Mouse (Mus musculus): ENCODE results near the gene Gm20388. TPM values are rescaled to one million over a fixed set of nuclear protein-coding genes. Genes with fewer than 3 reads are reported as not detected.

The Gm20388 gene
- polyA plus RNA-seq, 1 experiment from 2014 or later, result not detected

DNA sequence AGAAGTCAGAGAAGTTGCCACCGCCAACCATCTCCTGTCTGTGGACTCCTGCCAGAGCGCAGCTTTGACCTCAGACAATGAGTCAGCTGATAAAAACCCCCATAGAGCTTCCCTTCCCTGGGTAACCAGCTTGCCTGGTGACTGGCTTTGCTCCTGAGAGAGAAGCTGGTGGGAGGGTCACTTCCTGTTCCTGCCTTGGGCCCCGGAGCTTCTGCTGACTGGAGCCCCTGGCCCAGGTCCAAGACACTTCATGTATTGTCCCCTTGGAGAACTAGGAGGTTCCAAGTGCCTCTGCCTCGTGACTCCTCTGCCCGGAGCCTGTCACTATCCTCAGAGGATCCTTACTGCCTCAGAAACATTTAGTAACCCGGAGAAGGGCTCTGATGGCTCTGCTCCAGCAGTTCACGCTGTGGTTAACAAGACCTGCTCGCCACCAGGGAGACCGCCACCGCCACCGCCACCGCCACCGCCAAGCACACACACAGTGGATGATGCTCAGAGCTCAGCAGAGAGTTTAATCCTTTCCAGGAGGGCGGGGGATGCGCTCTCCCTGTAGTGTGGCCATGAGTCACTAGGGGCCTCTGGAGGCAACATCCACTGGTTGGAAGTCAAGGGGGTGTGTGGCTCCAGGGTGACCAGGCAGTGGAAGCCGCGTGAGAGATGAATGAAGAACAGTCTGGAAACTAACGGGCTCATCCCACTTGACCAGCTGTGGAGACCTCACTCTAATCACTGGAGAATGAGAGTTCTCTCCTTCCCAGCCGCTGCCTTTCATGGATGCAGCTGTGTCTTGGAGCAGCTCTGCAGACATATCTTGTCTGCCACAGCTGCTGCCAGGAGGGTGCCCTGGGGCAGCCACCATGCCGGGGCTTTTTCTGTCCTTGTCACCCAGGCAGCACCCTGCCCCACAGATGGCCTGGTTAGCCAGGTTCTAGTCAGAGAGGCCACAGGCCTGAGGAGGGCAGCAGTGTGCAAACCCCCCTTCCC lies 653.5 kb downstream of the Gm20388 start:
- H3K4me3 ChIP-seq (ENCODE audit: low read depth, low read length), result no peak overlapping the region
- H3K9me3 ChIP-seq (ENCODE audit: control insufficient read depth, low read length), result no peaks in the 10 kb centered on the region
- peaks cover 65% of the 10 kb centered on the region for H3K4me1 ChIP-seq (ENCODE audit: control insufficient read depth, insufficient read depth, low read length)
- peak; percentile 62 for ATAC-seq (ENCODE audit: low FRiP score)
- 15% methylated on average over 20 of the region's 20 CpGs for WGBS
- H3K36me3 ChIP-seq (ENCODE audit: control insufficient read depth, insufficient read depth, low read length), result peaks cover 27% of the 10 kb centered on the region
- H3K27me3 ChIP-seq (ENCODE audit: control insufficient read depth, insufficient read depth, low read length), result no peaks in the 10 kb centered on the region
- H3K27ac ChIP-seq (ENCODE audit: low read depth, low read length), result peak overlapping the region; percentile 49
- peak; percentile 94 for DNase-seq (ENCODE audit: low spot score, missing footprints)
- 0 out of 2 replicates have a peak overlapping the region, but pooled peaks have one; percentile 24 for H3K9ac ChIP-seq (ENCODE audit: low read length)
- H3K4me2 ChIP-seq, result peak overlapping the region; percentile 19; the same call in 1 of the 2 replicates

DNA sequence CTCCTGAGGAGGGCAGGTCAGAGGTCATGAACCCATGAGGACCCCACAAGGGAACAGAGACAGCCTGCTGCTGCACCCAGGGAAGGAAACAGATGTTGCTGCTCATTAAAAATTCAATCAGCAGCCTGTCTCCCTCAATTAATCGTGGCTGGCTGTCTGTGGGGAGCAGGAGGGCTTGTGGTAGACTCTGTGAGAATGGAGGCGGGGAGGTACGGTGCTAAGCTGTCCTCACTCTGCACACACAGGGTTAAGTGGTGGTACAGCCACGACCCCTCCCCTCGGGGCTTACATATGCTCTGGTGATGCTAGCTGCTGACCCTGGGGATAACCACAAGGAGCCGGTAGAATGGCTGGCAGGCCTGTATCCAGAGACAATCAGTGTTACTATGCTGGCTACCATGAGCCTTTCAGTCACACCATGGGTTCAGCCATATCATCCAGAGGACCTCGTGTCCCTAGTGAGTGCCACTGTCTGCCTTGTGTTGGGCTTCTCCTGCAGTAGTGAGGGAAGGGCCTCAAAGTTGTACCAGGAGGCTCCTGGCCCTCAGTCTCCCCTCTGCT lies 654.6 kb downstream of the Gm20388 start:
- peak; percentile 47 for ATAC-seq (ENCODE audit: low FRiP score)
- DNase-seq (ENCODE audit: low spot score, missing footprints), result peak; percentile 92
- peak overlapping the region; percentile 34; the same call in 1 of the 2 replicates for H3K9ac ChIP-seq (ENCODE audit: low read length)
- no peaks in the 10 kb centered on the region for H3K27me3 ChIP-seq (ENCODE audit: control insufficient read depth, insufficient read depth, low read length)
- peaks cover 29% of the 10 kb centered on the region for H3K36me3 ChIP-seq (ENCODE audit: control insufficient read depth, insufficient read depth, low read length)
- H3K4me1 ChIP-seq (ENCODE audit: control insufficient read depth, insufficient read depth, low read length), result peaks cover 54% of the 10 kb centered on the region
- peak overlapping the region; percentile 49 for H3K27ac ChIP-seq (ENCODE audit: low read depth, low read length)
- H3K4me3 ChIP-seq (ENCODE audit: low read depth, low read length), result no peak overlapping the region
- H3K4me2 ChIP-seq, result no peak overlapping the region
- WGBS, result 18% methylated on average over 7 of the region's 7 CpGs
- H3K9me3 ChIP-seq (ENCODE audit: control insufficient read depth, low read length), result no peaks in the 10 kb centered on the region

DNA sequence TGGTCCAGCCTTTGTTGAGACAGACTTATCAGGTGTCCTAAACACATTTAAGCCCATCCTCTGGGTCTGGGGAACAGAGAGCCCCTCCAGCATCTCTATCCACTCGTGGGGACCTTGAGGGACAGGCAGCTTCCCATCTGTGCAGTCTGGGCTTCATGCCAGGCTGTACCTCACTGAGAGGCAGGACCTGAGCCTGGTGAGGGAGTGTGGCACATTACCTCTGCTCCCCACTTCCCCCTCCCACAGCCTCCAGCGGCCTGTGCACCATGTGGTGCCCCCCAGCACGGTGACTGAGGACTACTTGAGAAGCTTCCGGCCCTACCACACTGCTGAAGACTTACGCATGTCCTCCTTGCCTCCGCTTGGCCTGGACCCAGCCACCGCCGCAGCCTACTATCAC lies 656.0 kb downstream of the Gm20388 start:
- no peak overlapping the region for H3K4me3 ChIP-seq (ENCODE audit: low read depth, low read length)
- peaks cover 37% of the 10 kb centered on the region for H3K36me3 ChIP-seq (ENCODE audit: control insufficient read depth, insufficient read depth, low read length)

DNA sequence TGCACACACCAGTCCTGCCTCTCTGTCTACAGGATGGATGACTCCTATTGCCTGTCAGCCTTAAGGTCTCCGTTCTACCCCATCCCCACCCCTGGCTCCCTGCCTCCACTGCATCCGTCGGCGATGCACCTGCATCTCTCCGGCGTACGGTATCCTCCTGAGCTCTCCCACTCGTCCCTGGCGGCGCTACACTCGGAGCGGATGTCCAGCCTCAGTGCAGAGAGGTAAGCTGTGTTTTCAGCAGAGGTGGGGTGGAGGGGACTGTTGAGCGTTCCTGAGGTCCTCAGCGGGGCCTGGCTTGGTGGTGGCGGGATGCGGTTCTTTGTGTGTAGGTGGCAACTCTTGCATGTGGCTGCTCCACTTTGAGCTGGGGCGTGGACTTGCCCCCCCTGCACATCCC lies 657.1 kb downstream of the Gm20388 start:
- H3K4me3 ChIP-seq (ENCODE audit: low read depth, low read length), result no peak overlapping the region
- peaks cover 39% of the 10 kb centered on the region for H3K36me3 ChIP-seq (ENCODE audit: control insufficient read depth, insufficient read depth, low read length)
- no peaks in the 10 kb centered on the region for H3K9me3 ChIP-seq (ENCODE audit: control insufficient read depth, low read length)
- H3K27me3 ChIP-seq (ENCODE audit: control insufficient read depth, insufficient read depth, low read length), result no peaks in the 10 kb centered on the region
- peaks cover 34% of the 10 kb centered on the region for H3K4me1 ChIP-seq (ENCODE audit: control insufficient read depth, insufficient read depth, low read length)
- no peak overlapping the region for H3K4me2 ChIP-seq
- ATAC-seq (ENCODE audit: low FRiP score) (no peak), DNase-seq (ENCODE audit: low spot score, missing footprints) (no peak)
- no peak overlapping the region for H3K9ac ChIP-seq (ENCODE audit: low read length)
- no peak overlapping the region for H3K27ac ChIP-seq (ENCODE audit: low read depth, low read length)
- 98% methylated on average over 17 of the region's 17 CpGs for WGBS

More for the DNA sequence above, 656.0 kb downstream of the Gm20388 start:
- Histone ChIP-seq H3K27ac (ENCODE audit: low read depth, low read length) (no peak overlapping the region), H3K27me3 (ENCODE audit: control insufficient read depth, insufficient read depth, low read length) (no peaks in the 10 kb centered on the region), H3K9ac (ENCODE audit: low read length) (no peak overlapping the region), H3K9me3 (ENCODE audit: control insufficient read depth, low read length) (no peaks in the 10 kb centered on the region), H3K4me2 (no peak overlapping the region), H3K4me1 (ENCODE audit: control insufficient read depth, insufficient read depth, low read length) (peaks cover 43% of the 10 kb centered on the region)
- ATAC-seq (ENCODE audit: low FRiP score) (no peak), DNase-seq (ENCODE audit: low spot score, missing footprints) (no peak)
- 92% methylated on average over 8 of the region's 8 CpGs for WGBS

DNA sequence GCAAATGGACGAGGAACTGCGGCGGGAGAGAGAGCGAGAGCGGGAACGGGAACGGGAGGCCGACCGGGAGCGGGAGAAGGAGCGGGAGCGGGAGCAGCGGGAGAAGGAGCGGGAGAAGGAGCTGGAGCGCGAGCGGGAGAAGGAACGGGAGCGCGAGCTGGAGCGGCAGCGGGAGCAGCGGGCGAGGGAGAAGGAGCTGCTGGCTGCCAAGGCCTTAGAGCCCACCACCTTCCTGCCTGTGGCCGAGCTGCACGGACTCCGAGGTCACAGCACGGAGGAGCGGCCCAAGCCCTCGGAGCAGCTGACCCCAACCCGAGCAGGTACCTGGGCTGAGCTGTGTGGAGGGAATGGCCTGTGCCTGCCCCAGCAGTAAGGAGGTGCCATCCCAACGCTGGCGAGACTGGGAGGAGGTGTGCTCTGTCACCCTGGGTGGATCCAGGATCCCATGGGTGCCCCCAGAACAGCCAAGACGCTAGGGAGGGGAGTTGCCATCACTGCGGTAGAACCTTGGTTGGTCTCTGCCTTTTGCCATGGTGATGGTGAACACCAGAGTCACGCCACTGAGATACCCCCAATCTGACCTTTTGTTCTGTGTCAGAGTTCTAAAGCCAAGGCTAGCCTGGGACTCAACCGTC lies 657.6 kb downstream of the Gm20388 start:
- DNase-seq (ENCODE audit: low spot score, missing footprints) (no peak), ATAC-seq (ENCODE audit: low FRiP score) (no peak)
- 97% methylated on average over 37 of the region's 37 CpGs for WGBS
- H3K36me3 ChIP-seq (ENCODE audit: control insufficient read depth, insufficient read depth, low read length), result peaks cover 45% of the 10 kb centered on the region
- no peaks in the 10 kb centered on the region for H3K9me3 ChIP-seq (ENCODE audit: control insufficient read depth, low read length)
- H3K27ac ChIP-seq (ENCODE audit: low read depth, low read length), result no peak overlapping the region; the same call in 1 of the 2 replicates
- no peak overlapping the region for H3K4me2 ChIP-seq
- H3K27me3 ChIP-seq (ENCODE audit: control insufficient read depth, insufficient read depth, low read length), result no peaks in the 10 kb centered on the region
- no peak overlapping the region for H3K4me3 ChIP-seq (ENCODE audit: low read depth, low read length)
- peaks cover 28% of the 10 kb centered on the region for H3K4me1 ChIP-seq (ENCODE audit: control insufficient read depth, insufficient read depth, low read length)
- no peak overlapping the region for H3K9ac ChIP-seq (ENCODE audit: low read length)

DNA sequence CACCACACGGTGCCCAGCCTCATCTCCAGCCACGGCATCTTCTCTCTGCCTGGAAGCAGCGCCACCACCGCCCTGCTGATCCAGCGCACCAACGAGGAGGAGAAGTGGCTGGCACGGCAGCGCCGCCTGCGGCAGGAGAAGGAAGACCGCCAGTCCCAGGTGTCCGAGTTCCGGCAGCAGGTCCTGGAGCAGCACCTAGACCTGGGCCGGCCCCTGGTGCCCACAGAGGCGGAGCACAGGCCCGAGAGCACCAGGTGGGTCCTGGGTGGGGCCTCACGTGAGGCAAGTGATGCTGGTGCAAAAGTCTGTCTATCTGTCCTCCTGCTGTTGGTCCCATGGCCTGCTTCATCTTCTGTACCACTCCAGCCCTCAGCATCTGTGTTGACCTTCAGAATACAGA lies 658.5 kb downstream of the Gm20388 start:
- Histone ChIP-seq H3K9me3 (ENCODE audit: control insufficient read depth, low read length) (no peaks in the 10 kb centered on the region), H3K36me3 (ENCODE audit: control insufficient read depth, insufficient read depth, low read length) (peaks cover 49% of the 10 kb centered on the region), H3K4me1 (ENCODE audit: control insufficient read depth, insufficient read depth, low read length) (peaks cover 20% of the 10 kb centered on the region), H3K27ac (ENCODE audit: low read depth, low read length) (no peak overlapping the region), H3K9ac (ENCODE audit: low read length) (no peak overlapping the region), H3K4me2 (no peak overlapping the region), H3K4me3 (ENCODE audit: low read depth, low read length) (no peak overlapping the region), H3K27me3 (ENCODE audit: control insufficient read depth, insufficient read depth, low read length) (no peaks in the 10 kb centered on the region)
- WGBS, result 95% methylated on average over 17 of the region's 17 CpGs
- DNase-seq (ENCODE audit: low spot score, missing footprints), result no peak
- no peak for ATAC-seq (ENCODE audit: low FRiP score)

DNA sequence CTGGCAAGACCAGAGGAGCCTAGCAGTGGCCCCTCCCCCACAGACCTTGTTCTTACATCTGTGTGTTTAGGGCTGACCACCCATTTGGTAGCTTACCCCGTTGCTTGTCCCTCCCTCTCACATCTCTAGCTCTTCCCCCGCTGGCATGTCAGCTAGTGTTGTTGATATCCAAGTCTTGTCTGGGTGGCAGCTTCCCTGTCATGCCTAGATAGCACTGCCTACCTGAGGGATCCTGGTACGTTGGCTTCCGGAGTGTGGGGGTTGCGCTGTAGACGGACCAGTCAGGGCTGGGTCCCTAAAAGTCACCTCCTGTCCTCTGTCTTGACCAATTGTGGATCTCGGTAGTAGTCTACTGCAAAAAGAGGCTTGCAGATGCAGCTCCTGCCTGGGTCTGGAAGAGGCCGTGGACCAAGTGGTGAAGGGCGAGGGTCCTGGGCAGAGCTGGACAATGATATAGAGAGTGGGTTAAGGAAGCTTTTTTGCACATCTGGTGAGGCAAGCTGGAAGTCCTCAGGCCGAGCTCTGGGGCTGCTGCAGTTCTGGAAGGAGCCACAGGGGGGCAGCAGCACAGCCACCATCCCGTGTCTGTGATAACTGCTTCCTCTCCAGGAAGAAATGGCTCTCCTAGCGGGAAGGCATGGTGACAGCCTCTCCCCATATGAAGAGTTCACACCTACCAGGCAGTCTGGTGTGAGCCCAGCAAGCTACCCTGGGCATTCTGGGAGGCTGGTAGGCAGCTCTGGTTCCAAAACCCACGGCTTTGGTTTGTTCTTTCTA lies 659.5 kb downstream of the Gm20388 start:
- Histone ChIP-seq H3K36me3 (ENCODE audit: control insufficient read depth, insufficient read depth, low read length) (peaks cover 50% of the 10 kb centered on the region), H3K9ac (ENCODE audit: low read length) (no peak overlapping the region), H3K4me2 (no peak overlapping the region), H3K4me3 (ENCODE audit: low read depth, low read length) (no peak overlapping the region), H3K4me1 (ENCODE audit: control insufficient read depth, insufficient read depth, low read length) (peaks cover 11% of the 10 kb centered on the region), H3K9me3 (ENCODE audit: control insufficient read depth, low read length) (no peaks in the 10 kb centered on the region), H3K27me3 (ENCODE audit: control insufficient read depth, insufficient read depth, low read length) (no peaks in the 10 kb centered on the region), H3K27ac (ENCODE audit: low read depth, low read length) (no peak overlapping the region)
- WGBS, result 55% methylated on average over 13 of the region's 13 CpGs
- ATAC-seq (ENCODE audit: low FRiP score), result peak; percentile 9; the same call in 1 of the 2 replicates
- DNase-seq (ENCODE audit: low spot score, missing footprints), result peak; percentile 99

DNA sequence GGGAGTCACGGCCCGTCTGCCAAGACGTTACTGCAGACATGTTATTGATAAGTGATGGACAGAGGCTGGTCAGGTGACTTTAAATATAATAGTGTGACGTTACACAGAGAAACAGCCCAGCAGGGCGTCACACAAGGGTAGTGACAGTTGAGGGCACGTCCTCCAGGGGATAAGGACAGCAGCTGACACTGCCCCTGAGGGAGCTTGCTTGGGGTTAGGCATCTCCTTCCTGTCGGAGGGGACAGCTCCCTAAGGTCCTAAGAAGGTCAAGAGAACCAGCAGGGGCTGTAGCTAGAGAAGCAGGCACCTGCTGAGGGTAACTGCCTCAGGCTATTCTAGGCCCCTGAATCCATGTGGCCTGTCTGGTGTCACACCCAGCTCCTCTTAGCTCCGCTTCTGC lies 660.9 kb downstream of the Gm20388 start:
- Histone ChIP-seq H3K4me3 (ENCODE audit: low read depth, low read length) (no peak overlapping the region), H3K4me2 (no peak overlapping the region), H3K27ac (ENCODE audit: low read depth, low read length) (no peak overlapping the region), H3K9me3 (ENCODE audit: control insufficient read depth, low read length) (no peaks in the 10 kb centered on the region), H3K27me3 (ENCODE audit: control insufficient read depth, insufficient read depth, low read length) (no peaks in the 10 kb centered on the region), H3K36me3 (ENCODE audit: control insufficient read depth, insufficient read depth, low read length) (peaks cover 52% of the 10 kb centered on the region), H3K9ac (ENCODE audit: low read length) (no peak overlapping the region), H3K4me1 (ENCODE audit: control insufficient read depth, insufficient read depth, low read length) (peaks cover 2% of the 10 kb centered on the region; the same call in 1 of the 2 replicates)
- WGBS, result 77% methylated on average over 8 of the region's 8 CpGs
- ATAC-seq (ENCODE audit: low FRiP score), result no peak
- DNase-seq (ENCODE audit: low spot score, missing footprints), result no peak

All from midbrain, embryonic 11.5 days (tissue).